Mouse (Mus musculus): ENCODE data around the gene Jdp2. TPM values are rescaled to one million over a fixed set of nuclear protein-coding genes. Genes with fewer than 3 reads are reported as not detected.
A peak's percentile ranks its signal among the peaks of the same experiment; 100 is the strongest.

The Jdp2 gene
- polyA plus RNA-seq, 1 experiment from 2014 or later: 1.1 TPM

DNA sequence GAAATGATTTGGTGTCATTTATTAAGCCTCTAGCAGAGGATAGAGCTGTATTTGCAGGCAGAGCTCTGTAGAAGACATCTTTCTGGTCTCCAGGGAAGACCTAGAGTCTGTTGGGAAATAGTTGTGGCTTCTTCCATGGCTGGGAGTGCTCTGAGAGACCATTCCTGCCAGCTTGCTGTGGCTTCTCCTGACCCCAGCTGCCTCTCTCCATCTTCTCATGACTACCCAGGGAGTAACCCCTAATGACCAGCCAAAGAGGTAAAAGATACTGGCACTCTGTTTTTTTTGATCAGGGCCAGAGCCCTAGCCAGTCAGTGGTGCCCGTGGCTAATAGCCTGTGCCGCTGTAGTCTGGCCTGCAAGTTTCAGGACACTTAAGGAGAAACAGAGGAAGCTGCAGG, 3.3 kb downstream of the Jdp2 start:
- H3K4me2 ChIP-seq (replicated peaks): peak overlapping the region; percentile 1; the same call in 1 of the 2 replicates
- H3K4me3 ChIP-seq (replicated peaks): no peak overlapping the region
- H3K9me3 ChIP-seq (replicated peaks): no peaks in the 10 kb centered on the region
- H3K27ac ChIP-seq (replicated peaks): 0 out of 2 replicates have a peak overlapping the region, but pooled peaks have one; percentile 13
- H3K27me3 ChIP-seq: no peaks in the 10 kb centered on the region
- H3K36me3 ChIP-seq: peaks cover 5% of the 10 kb centered on the region; the same call in 1 of the 2 replicates
- no peak for ATAC-seq (ENCODE audit: insufficient number of reproducible peaks, low FRiP score, low TSS enrichment, low read depth)
- peaks cover 57% of the 10 kb centered on the region for H3K4me1 ChIP-seq
- WGBS: 66% methylated on average over 2 of the region's 2 CpGs
- no peak overlapping the region for H3K9ac ChIP-seq

DNA sequence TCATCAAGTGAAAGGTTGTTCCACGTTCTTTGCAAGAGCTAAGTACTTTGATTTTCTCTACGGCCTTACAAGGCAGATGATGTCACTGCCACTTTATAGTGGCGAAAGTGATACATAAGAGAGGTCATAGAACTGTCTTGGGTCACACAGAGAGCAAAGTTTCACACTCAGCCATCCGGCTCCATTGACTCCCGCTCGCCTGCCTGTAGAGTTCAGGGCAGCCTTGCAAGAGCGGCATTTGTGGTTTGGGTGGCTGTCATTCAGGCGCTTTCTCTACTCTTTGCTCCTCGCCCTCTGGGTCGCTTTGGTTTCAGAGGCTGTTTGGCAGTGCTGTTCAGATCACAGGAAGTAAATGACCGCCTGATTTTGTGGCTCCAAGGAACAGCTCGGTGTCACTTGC, 4.0 kb downstream of the Jdp2 start:
- Histone ChIP-seq H3K4me2 (replicated peaks) (0 out of 2 replicates have a peak overlapping the region, but pooled peaks have one; percentile 1), H3K9ac (no peak overlapping the region), H3K27ac (replicated peaks) (no peak overlapping the region), H3K9me3 (replicated peaks) (no peaks in the 10 kb centered on the region), H3K27me3 (no peaks in the 10 kb centered on the region), H3K4me1 (peaks cover 57% of the 10 kb centered on the region), H3K36me3 (peaks cover 5% of the 10 kb centered on the region; the same call in 1 of the 2 replicates), H3K4me3 (replicated peaks) (no peak overlapping the region)
- 70% methylated on average over 12 of the region's 12 CpGs for WGBS
- ATAC-seq (ENCODE audit: insufficient number of reproducible peaks, low FRiP score, low TSS enrichment, low read depth): no peak

DNA sequence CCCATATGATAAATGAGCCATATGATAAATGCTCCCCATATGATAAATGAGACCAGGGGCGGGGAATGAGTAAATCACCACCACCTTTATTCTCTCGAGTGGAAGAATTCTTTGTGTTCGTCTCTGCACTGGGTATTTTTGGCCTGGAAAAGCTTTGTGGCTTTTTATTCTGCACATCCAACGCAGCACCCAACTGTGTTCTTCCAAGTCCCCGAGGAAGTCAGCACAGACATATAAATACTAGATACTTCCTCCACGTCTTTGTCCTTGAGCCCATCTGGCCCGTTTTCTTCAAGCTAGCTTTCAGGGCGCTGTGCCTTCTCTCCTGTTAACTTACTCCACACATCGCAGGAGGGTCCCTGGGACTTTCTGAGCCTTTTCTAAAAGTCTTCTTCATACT, 4.9 kb downstream of the Jdp2 start:
- Histone ChIP-seq H3K27me3 (no peaks in the 10 kb centered on the region), H3K27ac (replicated peaks) (no peak overlapping the region), H3K4me1 (peaks cover 49% of the 10 kb centered on the region), H3K9me3 (replicated peaks) (no peaks in the 10 kb centered on the region), H3K36me3 (peaks cover 10% of the 10 kb centered on the region; the same call in 1 of the 2 replicates), H3K9ac (no peak overlapping the region), H3K4me2 (replicated peaks) (no peak overlapping the region), H3K4me3 (replicated peaks) (no peak overlapping the region)
- 70% methylated on average over 9 of the region's 9 CpGs for WGBS
- ATAC-seq (ENCODE audit: insufficient number of reproducible peaks, low FRiP score, low TSS enrichment, low read depth): no peak

DNA sequence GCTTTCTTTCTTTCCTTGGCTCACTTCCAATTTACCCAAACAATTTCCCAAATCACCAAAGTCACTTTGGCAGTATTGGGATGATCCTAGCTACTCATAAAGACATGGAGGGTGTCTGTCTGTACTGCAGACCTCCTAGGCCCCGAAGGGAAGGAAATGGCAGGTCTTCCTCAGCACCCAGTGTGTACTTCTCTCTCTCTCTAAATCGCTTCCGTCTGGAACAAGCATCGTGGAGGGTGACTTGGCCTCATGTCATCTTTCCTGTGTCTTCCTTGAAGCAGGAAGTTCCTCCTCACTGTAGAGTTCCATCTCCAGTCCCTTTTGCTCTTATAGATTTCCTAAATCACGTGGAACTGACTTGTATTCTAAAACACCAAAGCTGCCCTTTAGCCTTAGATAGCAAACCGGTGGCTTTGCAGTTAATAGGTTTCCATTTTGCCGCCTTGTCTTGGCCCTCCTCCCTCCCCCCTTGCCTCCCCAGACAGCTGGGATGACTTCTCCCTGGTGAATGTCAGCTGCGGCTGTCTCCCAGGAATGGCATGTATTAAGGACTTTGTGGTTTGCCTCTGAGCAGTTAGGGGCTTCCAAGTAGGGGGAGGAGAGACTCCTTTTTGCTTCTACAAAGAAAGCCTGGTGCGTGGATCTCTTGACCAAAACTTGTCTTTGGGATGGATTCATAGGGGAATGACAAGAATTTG, 5.6 kb downstream of the Jdp2 start:
- Histone ChIP-seq H3K27ac (replicated peaks) (0 out of 2 replicates have a peak overlapping the region, but pooled peaks have one; percentile 17), H3K9me3 (replicated peaks) (no peaks in the 10 kb centered on the region), H3K4me2 (replicated peaks) (no peak overlapping the region)

DNA sequence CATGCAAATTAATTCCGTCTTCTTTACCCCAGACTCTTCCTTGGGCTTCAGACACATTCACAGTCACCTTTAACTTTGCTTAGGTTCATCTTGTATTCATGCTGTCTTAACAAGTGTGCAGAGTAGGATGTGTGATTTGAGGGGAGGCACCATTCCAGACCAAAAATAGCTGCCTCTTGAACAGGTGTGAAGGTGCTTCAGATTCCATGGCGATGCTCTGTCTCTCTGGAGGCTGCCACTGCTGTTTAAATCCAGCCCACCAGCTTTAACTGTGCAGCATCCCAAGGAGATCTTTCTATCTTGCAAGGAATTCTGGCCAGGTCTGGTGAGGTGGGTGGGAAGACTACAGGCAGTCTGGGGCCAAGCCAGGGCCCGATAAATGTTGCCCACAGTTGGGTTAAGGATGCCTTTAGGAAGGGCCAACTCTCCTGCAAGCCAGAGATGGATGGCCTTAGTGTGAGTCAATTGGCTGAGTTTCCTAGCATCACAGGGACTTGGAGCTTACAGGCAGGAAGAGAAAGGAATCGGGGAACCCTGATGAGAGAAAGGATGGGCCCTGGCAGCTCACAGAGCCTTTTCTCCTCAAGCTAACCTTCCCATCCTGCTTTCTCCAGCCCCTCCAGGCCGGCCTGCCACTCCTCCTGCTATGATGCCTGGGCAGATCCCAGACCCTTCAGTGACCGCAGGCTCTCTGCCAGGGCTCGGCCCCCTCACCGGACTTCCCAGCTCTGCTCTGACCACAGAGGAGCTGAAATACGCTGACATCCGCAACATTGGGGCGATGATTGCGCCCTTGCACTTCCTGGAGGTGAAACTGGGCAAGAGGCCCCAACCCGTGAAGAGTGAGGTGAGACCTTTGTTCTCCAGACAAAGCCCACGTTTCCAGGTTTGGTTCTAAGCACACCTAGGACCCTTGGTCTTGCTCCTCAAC, 9.0 kb downstream of the Jdp2 start:
- 78% methylated on average over 14 of the region's 14 CpGs for WGBS
- no peaks in the 10 kb centered on the region for H3K9me3 ChIP-seq (replicated peaks)
- ATAC-seq (ENCODE audit: insufficient number of reproducible peaks, low FRiP score, low TSS enrichment, low read depth): no peak
- no peak overlapping the region for H3K9ac ChIP-seq
- no peak overlapping the region for H3K4me3 ChIP-seq (replicated peaks)
- peaks cover 20% of the 10 kb centered on the region for H3K4me1 ChIP-seq
- H3K27me3 ChIP-seq: no peaks in the 10 kb centered on the region
- H3K4me2 ChIP-seq (replicated peaks): no peak overlapping the region
- no peak overlapping the region for H3K27ac ChIP-seq (replicated peaks)
- H3K36me3 ChIP-seq: peaks cover 40% of the 10 kb centered on the region

More for the DNA sequence above, 5.6 kb downstream of the Jdp2 start:
- Histone ChIP-seq H3K4me1 (peaks cover 49% of the 10 kb centered on the region), H3K27me3 (no peaks in the 10 kb centered on the region), H3K4me3 (replicated peaks) (no peak overlapping the region), H3K36me3 (peaks cover 16% of the 10 kb centered on the region; the same call in 1 of the 2 replicates), H3K9ac (no peak overlapping the region)
- no peak for ATAC-seq (ENCODE audit: insufficient number of reproducible peaks, low FRiP score, low TSS enrichment, low read depth)
- 32% methylated on average over 9 of the region's 9 CpGs for WGBS

DNA sequence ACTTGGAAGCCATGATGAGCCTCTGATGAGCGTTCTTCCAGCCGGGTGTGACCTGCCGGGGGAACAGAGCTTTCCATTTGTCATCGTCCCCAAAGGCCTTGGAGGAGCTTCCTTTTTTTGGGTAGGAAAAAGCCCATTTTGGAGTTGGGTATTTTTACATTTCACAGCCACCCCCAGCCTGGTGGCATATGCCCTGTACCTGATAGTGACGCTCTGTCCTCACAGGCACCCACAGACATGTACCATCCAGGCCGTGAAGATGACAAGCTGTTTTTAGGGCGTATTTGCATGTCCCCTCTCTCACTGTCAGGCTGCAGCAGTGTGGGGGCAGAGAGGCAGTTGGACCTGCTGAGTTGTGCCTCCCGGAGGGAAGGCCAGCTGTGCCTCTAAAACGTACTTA, 11.3 kb downstream of the Jdp2 start:
- H3K9ac ChIP-seq: no peak overlapping the region
- H3K9me3 ChIP-seq (replicated peaks): no peaks in the 10 kb centered on the region
- no peak for ATAC-seq (ENCODE audit: insufficient number of reproducible peaks, low FRiP score, low TSS enrichment, low read depth)
- H3K4me3 ChIP-seq (replicated peaks): no peak overlapping the region
- H3K27ac ChIP-seq (replicated peaks): no peak overlapping the region
- no peaks in the 10 kb centered on the region for H3K4me1 ChIP-seq
- peaks cover 41% of the 10 kb centered on the region for H3K36me3 ChIP-seq
- WGBS: 83% methylated on average over 9 of the region's 9 CpGs
- H3K4me2 ChIP-seq (replicated peaks): no peak overlapping the region
- H3K27me3 ChIP-seq: no peaks in the 10 kb centered on the region

DNA sequence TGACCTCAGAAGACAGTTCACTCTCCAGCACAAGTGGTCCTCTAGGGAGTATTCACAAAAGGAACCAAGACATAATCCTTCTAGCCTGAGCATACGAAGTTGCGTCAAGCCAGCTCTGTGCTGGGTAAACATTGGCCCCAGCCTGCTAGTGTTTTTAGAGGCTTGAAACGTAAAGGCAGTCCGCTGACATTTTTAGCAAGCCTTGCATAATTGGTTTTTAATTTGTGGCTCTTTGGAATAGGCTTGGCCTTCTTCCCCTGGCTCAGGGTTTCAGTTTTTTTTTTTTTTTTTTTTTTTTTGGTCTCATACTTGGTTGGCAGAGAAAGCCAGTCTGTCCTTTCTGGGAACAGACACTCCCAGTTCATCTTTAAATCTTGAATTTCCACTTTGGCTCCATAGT, 15.3 kb downstream of the Jdp2 start:
- no peak overlapping the region for H3K27ac ChIP-seq (replicated peaks)
- H3K4me1 ChIP-seq: peaks cover 2% of the 10 kb centered on the region
- H3K4me3 ChIP-seq (replicated peaks): no peak overlapping the region
- no peak overlapping the region for H3K4me2 ChIP-seq (replicated peaks)
- no peak for ATAC-seq (ENCODE audit: insufficient number of reproducible peaks, low FRiP score, low TSS enrichment, low read depth)
- no peaks in the 10 kb centered on the region for H3K9me3 ChIP-seq (replicated peaks)
- 45% methylated on average over 4 of the region's 4 CpGs for WGBS
- H3K27me3 ChIP-seq: no peaks in the 10 kb centered on the region
- no peak overlapping the region for H3K9ac ChIP-seq
- peaks cover 28% of the 10 kb centered on the region for H3K36me3 ChIP-seq

DNA sequence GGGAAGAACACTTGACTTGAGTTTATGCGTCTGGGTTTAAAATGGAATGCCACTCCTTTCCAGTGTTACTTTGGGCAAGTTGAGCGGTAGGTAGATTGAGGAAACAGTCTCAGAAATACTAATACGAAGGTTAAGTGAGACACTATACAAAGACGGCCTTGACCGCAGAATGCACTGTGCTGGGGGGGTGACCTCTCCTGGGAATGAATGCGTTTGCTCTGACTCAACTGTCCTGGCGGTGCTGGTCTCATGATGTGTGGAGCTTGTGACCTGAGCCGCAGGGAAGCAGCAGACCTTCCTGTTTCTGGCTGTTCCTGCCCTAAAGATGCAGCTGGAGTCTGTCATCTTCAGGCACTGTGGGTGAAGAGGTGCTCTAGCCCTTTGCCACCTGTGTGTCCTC, 16.7 kb downstream of the Jdp2 start:
- Histone ChIP-seq H3K4me1 (peaks cover 13% of the 10 kb centered on the region), H3K4me3 (replicated peaks) (no peak overlapping the region), H3K9me3 (replicated peaks) (no peaks in the 10 kb centered on the region), H3K27me3 (no peaks in the 10 kb centered on the region), H3K4me2 (replicated peaks) (no peak overlapping the region), H3K27ac (replicated peaks) (no peak overlapping the region), H3K9ac (no peak overlapping the region), H3K36me3 (peaks cover 14% of the 10 kb centered on the region; the same call in 1 of the 2 replicates)
- WGBS: 79% methylated on average over 8 of the region's 8 CpGs
- no peak for ATAC-seq (ENCODE audit: insufficient number of reproducible peaks, low FRiP score, low TSS enrichment, low read depth)

DNA sequence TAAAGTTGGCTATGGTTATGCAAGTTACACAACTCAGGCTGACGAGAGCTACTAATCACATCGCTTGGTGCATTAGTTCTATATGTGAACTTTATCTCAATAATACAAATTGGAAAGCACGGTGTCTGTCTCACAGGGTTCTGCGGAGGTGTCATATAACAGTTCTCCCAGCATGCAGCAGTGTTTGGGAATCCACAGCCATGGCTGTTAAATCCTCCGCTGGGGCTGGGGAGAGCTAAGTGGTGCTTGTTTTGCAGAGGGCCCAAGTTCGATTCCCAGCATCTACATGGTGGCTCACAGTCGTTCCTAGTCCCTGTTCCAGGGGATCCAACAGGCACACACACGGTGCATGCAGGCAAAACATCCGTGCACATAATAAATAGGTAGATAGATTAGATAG, 19.1 kb downstream of the Jdp2 start:
- Histone ChIP-seq H3K4me3 (replicated peaks) (no peak overlapping the region), H3K27ac (replicated peaks) (no peak overlapping the region), H3K36me3 (0 out of 2 replicates have a peak, but pooled peaks cover 3% of the 10 kb centered on the region), H3K9ac (no peak overlapping the region), H3K27me3 (no peaks in the 10 kb centered on the region), H3K9me3 (replicated peaks) (no peaks in the 10 kb centered on the region), H3K4me2 (replicated peaks) (no peak overlapping the region), H3K4me1 (peaks cover 17% of the 10 kb centered on the region)
- ATAC-seq (ENCODE audit: insufficient number of reproducible peaks, low FRiP score, low TSS enrichment, low read depth): no peak
- 76% methylated on average over 9 of the region's 9 CpGs for WGBS

DNA sequence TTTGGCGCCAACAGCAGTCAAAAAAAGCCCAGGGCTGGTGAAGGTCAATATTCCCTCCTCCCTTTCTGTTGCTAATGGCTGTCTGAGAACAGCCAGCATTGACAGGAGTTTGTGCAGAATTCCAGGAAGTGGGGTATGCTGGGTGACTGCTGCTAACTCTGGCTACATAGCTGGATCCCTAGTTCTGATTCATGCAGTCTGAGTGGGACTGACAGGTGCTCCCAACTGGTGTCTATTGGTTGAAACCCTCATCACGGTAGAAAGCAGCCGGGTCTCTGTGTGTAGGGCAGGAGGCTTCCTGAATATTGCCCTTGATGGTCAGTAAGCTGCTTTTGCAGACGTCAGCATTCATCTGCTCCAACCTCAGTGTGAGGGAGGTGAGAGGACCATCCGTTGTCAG, 19.6 kb downstream of the Jdp2 start:
- H3K27ac ChIP-seq (replicated peaks): no peak overlapping the region
- no peak for ATAC-seq (ENCODE audit: insufficient number of reproducible peaks, low FRiP score, low TSS enrichment, low read depth)
- H3K27me3 ChIP-seq: no peaks in the 10 kb centered on the region
- H3K4me1 ChIP-seq: peaks cover 19% of the 10 kb centered on the region
- no peak overlapping the region for H3K4me3 ChIP-seq (replicated peaks)
- H3K9ac ChIP-seq: no peak overlapping the region
- H3K9me3 ChIP-seq (replicated peaks): no peaks in the 10 kb centered on the region
- 0 out of 2 replicates have a peak, but pooled peaks cover 3% of the 10 kb centered on the region for H3K36me3 ChIP-seq
- H3K4me2 ChIP-seq (replicated peaks): no peak overlapping the region
- 74% methylated on average over 5 of the region's 5 CpGs for WGBS

DNA sequence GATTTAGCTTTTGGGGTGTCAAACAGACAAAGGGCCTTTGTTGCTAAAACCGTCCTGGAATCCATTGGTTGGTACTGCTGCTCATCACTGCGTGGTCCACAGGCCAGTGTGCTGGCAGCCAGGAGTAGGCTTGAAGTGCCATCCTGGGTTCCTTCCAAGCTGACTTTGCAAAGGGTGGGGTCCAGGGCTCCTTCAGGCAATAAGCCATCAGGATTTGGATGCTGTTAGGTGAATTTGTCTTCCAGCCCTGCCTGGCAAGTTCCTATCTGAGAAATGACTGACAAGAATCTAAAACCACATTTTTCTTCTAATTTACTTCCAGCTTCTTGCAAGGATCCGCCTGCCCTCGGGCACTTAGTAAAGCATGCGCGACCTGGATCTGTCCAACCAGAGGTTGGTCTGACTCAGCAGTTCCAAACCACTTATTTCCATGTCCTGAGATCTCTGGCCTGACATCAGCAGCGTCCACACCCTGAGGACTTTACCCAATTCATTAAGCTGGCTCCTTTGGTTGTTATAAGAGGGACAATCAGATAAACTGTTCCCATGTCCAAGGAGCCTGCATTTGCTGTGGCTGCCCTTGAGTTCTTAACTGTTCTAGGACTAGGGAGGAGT, 20.6 kb downstream of the Jdp2 start:
- peaks cover 27% of the 10 kb centered on the region for H3K4me1 ChIP-seq
- H3K27ac ChIP-seq (replicated peaks): 0 out of 2 replicates have a peak overlapping the region, but pooled peaks have one; percentile 6
- 45% methylated on average over 7 of the region's 7 CpGs for WGBS
- H3K9ac ChIP-seq: no peak overlapping the region
- H3K36me3 ChIP-seq: 0 out of 2 replicates have a peak, but pooled peaks cover 3% of the 10 kb centered on the region
- no peaks in the 10 kb centered on the region for H3K27me3 ChIP-seq
- no peak overlapping the region for H3K4me3 ChIP-seq (replicated peaks)
- H3K4me2 ChIP-seq (replicated peaks): no peak overlapping the region
- no peak for ATAC-seq (ENCODE audit: insufficient number of reproducible peaks, low FRiP score, low TSS enrichment, low read depth)
- H3K9me3 ChIP-seq (replicated peaks): no peaks in the 10 kb centered on the region
